Mouse (Mus musculus) ES-Bruce4 (cell line): Measurements from ENCODE around the gene Marc1.

Source experiments
- CTCF ChIP-seq: IDR thresholded peaks from one replicate; pipeline ENCODE4 v1.8.1; 2011; ENCODE audit warnings: low read depth, low read length
- POLR2A ChIP-seq: IDR thresholded peaks from one replicate; pipeline ENCODE4 v1.8.1; 2011; ENCODE audit warnings: low read length; ENCODE audit not compliant: insufficient read depth

GRCm38 (mm10) chr1:184853922-184854321 is 42.8 kb upstream of the Marc1 start:
- no peak for TF ChIP-seq POLR2A
- no peak for TF ChIP-seq CTCF
